Mouse (Mus musculus): ENCODE data around the gene Smad3. TPM values are rescaled to one million over a fixed set of nuclear protein-coding genes. Genes with fewer than 3 reads are reported as not detected.

The Smad3 gene
- polyA plus RNA-seq, 1 experiment = 30.2 TPM

DNA sequence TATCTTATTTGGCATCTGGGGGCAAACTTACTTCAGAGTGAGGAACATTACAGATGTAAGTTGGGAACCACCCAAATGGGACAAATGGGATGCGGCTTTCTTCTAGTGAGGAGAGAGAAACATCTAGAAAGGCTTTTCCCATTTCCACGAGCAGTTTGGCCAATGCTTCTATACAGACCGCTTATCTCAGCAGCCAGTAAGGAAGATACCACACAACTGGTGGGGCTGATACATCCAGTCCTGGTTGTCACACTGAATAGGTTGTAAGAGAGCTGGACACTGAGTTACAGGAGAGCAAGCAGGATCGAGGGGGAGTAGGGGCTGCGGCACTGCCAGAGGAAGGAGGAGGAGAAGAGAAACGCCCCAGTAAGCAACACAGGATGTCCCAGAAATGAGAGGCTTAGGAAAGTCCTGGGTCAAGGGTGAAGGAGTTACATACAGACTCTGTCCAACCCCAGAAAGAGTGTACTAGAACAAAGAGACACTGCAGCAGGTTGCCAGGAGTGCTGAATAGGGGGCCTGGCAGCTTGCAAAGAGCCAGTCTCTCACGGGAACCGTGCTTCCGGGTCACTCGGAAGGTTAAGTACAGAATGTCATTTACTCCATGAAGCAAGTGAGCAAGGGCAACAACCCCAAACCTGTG lies 61.2 kb downstream of the Smad3 start:
- TF ChIP-seq POLR2A (IDR thresholded peaks at IDR 0.05; ENCODE audit: low read depth, low read length) = no peak
- TF ChIP-seq CTCF (IDR thresholded peaks at IDR 0.05; ENCODE audit: extremely low read depth, insufficient read depth, insufficient read length, insufficient replicate concordance) = no peak
- Histone ChIP-seq H3K4me1 (ENCODE audit: control insufficient read depth, insufficient read depth, insufficient read length) (peaks cover 13% of the 10 kb centered on the region; the same call in 1 of the 2 replicates), H3K27me3 (ENCODE audit: control insufficient read depth, insufficient read depth, low read length) (no peaks in the 10 kb centered on the region), H3K4me3 (ENCODE audit: extremely low read depth, insufficient read depth, insufficient read length) (no peak overlapping the region), H3K27ac (ENCODE audit: insufficient read depth, low read length) (no peak overlapping the region), H3K36me3 (ENCODE audit: control insufficient read depth, insufficient read depth, low read length) (no peaks in the 10 kb centered on the region)
- no peak for DNase-seq (ENCODE audit: low read depth in 1 of 2, low spot score in 2 of 2)
- 80% methylated on average over 10 of the region's 10 CpGs for WGBS

GRCm38 (mm10) chr9:63691960-63692359 lies 65.8 kb downstream of the Smad3 start:
- H3K27ac ChIP-seq (ENCODE audit: insufficient read depth, low read length) = no peak overlapping the region
- peaks cover 4% of the 10 kb centered on the region; the same call in 1 of the 2 replicates for H3K4me1 ChIP-seq (ENCODE audit: control insufficient read depth, insufficient read depth, insufficient read length)
- no peak for DNase-seq (ENCODE audit: low read depth in 1 of 2, low spot score in 2 of 2)
- no peaks in the 10 kb centered on the region for H3K36me3 ChIP-seq (ENCODE audit: control insufficient read depth, insufficient read depth, low read length)
- 75% methylated on average over 2 of the region's 2 CpGs for WGBS
- H3K27me3 ChIP-seq (ENCODE audit: control insufficient read depth, insufficient read depth, low read length) = no peaks in the 10 kb centered on the region
- H3K4me3 ChIP-seq (ENCODE audit: extremely low read depth, insufficient read depth, insufficient read length) = no peak overlapping the region
- no peak for TF ChIP-seq POLR2A (IDR thresholded peaks at IDR 0.05; ENCODE audit: low read depth, low read length)
- TF ChIP-seq CTCF (IDR thresholded peaks at IDR 0.05; ENCODE audit: extremely low read depth, insufficient read depth, insufficient read length, insufficient replicate concordance) = no peak

- no peak for DNase-seq (ENCODE audit: low read depth in 1 of 2, low spot score in 2 of 2)
- no peaks in the 10 kb centered on the region for H3K27me3 ChIP-seq (ENCODE audit: control insufficient read depth, insufficient read depth, low read length)
- no peak for TF ChIP-seq CTCF (IDR thresholded peaks at IDR 0.05; ENCODE audit: extremely low read depth, insufficient read depth, insufficient read length, insufficient replicate concordance)
- TF ChIP-seq POLR2A (IDR thresholded peaks at IDR 0.05; ENCODE audit: low read depth, low read length) = no peak
- H3K4me3 ChIP-seq (ENCODE audit: extremely low read depth, insufficient read depth, insufficient read length) = no peak overlapping the region
- no peak overlapping the region for H3K27ac ChIP-seq (ENCODE audit: insufficient read depth, low read length)
- no peaks in the 10 kb centered on the region for H3K36me3 ChIP-seq (ENCODE audit: control insufficient read depth, insufficient read depth, low read length)
- WGBS = 33% methylated on average over 1 of the region's 1 CpGs
- peaks cover 4% of the 10 kb centered on the region; the same call in 1 of the 2 replicates for H3K4me1 ChIP-seq (ENCODE audit: control insufficient read depth, insufficient read depth, insufficient read length)
These were observed 67.3 kb downstream of the Smad3 start for GRCm38 (mm10) chr9:63690511-63690910.

GRCm38 (mm10) chr9:63687413-63688015 lies 70.3 kb downstream of the Smad3 start:
- H3K36me3 ChIP-seq (ENCODE audit: control insufficient read depth, insufficient read depth, low read length) = no peaks in the 10 kb centered on the region
- peaks cover 4% of the 10 kb centered on the region; the same call in 1 of the 2 replicates for H3K4me1 ChIP-seq (ENCODE audit: control insufficient read depth, insufficient read depth, insufficient read length)
- no peaks in the 10 kb centered on the region for H3K27me3 ChIP-seq (ENCODE audit: control insufficient read depth, insufficient read depth, low read length)
- TF ChIP-seq CTCF (IDR thresholded peaks at IDR 0.05; ENCODE audit: extremely low read depth, insufficient read depth, insufficient read length, insufficient replicate concordance) (no peak), POLR2A (IDR thresholded peaks at IDR 0.05; ENCODE audit: low read depth, low read length) (no peak)
- H3K4me3 ChIP-seq (ENCODE audit: extremely low read depth, insufficient read depth, insufficient read length) = no peak overlapping the region
- WGBS = 90% methylated on average over 7 of the region's 7 CpGs
- no peak overlapping the region; the same call in 1 of the 2 replicates for H3K27ac ChIP-seq (ENCODE audit: insufficient read depth, low read length)
- DNase-seq (ENCODE audit: low read depth in 1 of 2, low spot score in 2 of 2) = no peak

DNA sequence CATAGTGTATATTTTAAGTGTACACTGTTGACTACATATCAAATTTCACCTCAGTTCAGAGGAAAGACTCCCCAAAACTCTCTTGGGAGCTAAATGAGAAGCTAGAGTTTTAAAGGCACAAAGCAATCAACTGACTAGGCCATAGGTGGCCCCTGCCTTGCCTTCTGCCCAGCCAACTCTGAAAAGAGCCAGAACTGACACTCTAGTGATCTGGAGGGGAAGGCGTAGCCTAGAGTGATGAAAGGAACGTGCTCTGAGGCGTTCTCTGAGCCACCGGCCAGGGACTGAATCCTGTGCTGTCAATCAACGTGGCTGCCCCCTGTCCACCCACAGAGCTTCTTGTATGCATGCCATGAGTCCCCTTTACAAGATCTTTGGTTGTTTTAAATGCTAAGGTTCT lies 72.4 kb downstream of the Smad3 start:
- Histone ChIP-seq H3K27ac (ENCODE audit: insufficient read depth, low read length) (no peak overlapping the region), H3K4me3 (ENCODE audit: extremely low read depth, insufficient read depth, insufficient read length) (no peak overlapping the region), H3K36me3 (ENCODE audit: control insufficient read depth, insufficient read depth, low read length) (no peaks in the 10 kb centered on the region), H3K4me1 (ENCODE audit: control insufficient read depth, insufficient read depth, insufficient read length) (peaks cover under 1% of the 10 kb centered on the region; the same call in 1 of the 2 replicates), H3K27me3 (ENCODE audit: control insufficient read depth, insufficient read depth, low read length) (no peaks in the 10 kb centered on the region)
- 84% methylated on average over 5 of the region's 5 CpGs for WGBS
- TF ChIP-seq POLR2A (IDR thresholded peaks at IDR 0.05; ENCODE audit: low read depth, low read length) (no peak), CTCF (IDR thresholded peaks at IDR 0.05; ENCODE audit: extremely low read depth, insufficient read depth, insufficient read length, insufficient replicate concordance) (no peak)
- no peak for DNase-seq (ENCODE audit: low read depth in 1 of 2, low spot score in 2 of 2)

GRCm38 (mm10) chr9:63684277-63684676 lies 73.5 kb downstream of the Smad3 start:
- Histone ChIP-seq H3K36me3 (ENCODE audit: control insufficient read depth, insufficient read depth, low read length) (no peaks in the 10 kb centered on the region), H3K4me1 (ENCODE audit: control insufficient read depth, insufficient read depth, insufficient read length) (no peaks in the 10 kb centered on the region; the same call in 1 of the 2 replicates), H3K27me3 (ENCODE audit: control insufficient read depth, insufficient read depth, low read length) (no peaks in the 10 kb centered on the region), H3K27ac (ENCODE audit: insufficient read depth, low read length) (no peak overlapping the region), H3K4me3 (ENCODE audit: extremely low read depth, insufficient read depth, insufficient read length) (no peak overlapping the region)
- no peak for TF ChIP-seq CTCF (IDR thresholded peaks at IDR 0.05; ENCODE audit: extremely low read depth, insufficient read depth, insufficient read length, insufficient replicate concordance)
- TF ChIP-seq POLR2A (IDR thresholded peaks at IDR 0.05; ENCODE audit: low read depth, low read length) = no peak
- 83% methylated on average over 6 of the region's 6 CpGs for WGBS
- no peak for DNase-seq (ENCODE audit: low read depth in 1 of 2, low spot score in 2 of 2)

- WGBS = 84% methylated on average over 2 of the region's 2 CpGs
- no peak overlapping the region for H3K27ac ChIP-seq (ENCODE audit: insufficient read depth, low read length)
- no peak for TF ChIP-seq POLR2A (IDR thresholded peaks at IDR 0.05; ENCODE audit: low read depth, low read length)
- TF ChIP-seq CTCF (IDR thresholded peaks at IDR 0.05; ENCODE audit: extremely low read depth, insufficient read depth, insufficient read length, insufficient replicate concordance) = no peak
- H3K4me3 ChIP-seq (ENCODE audit: extremely low read depth, insufficient read depth, insufficient read length) = no peak overlapping the region
- H3K4me1 ChIP-seq (ENCODE audit: control insufficient read depth, insufficient read depth, insufficient read length) = peaks cover 2% of the 10 kb centered on the region; the same call in 1 of the 2 replicates
- no peaks in the 10 kb centered on the region for H3K36me3 ChIP-seq (ENCODE audit: control insufficient read depth, insufficient read depth, low read length)
- no peak for DNase-seq (ENCODE audit: low read depth in 1 of 2, low spot score in 2 of 2)
- H3K27me3 ChIP-seq (ENCODE audit: control insufficient read depth, insufficient read depth, low read length) = no peaks in the 10 kb centered on the region
These were observed 74.9 kb downstream of the Smad3 start for GRCm38 (mm10) chr9:63682943-63683342.

All from spleen, adult 2 months (tissue).